In genomic region chr10:71285126-71285580, GRCm38 (mm10) we compare ENCODE assay signal across 9 mouse cellular contexts. TPM values are rescaled to one million over a fixed set of nuclear protein-coding genes. Genes with fewer than 3 reads are reported as not detected.
DNase-seq lines count a peak whose midpoint lies in the region; ATAC-seq and TF ChIP-seq lines count a peak whose summit lies in the region.
"Had no signal": no experiment of that assay in that cellular context is flagged by ENCODE, and none has a peak within 500 bp of the region (broad histone marks: within the 10 kb centered on the region; RNA-seq: fewer than 3 reads in every experiment).

Ube2d1 (minus strand) TSS chr10:71285262.

- no peaks in the 10 kb centered on the region for H3K9me3 ChIP-seq in embryonic facial prominence, embryonic 12.5 days
- H3K9me3 ChIP-seq in limb, embryonic 15.5 days: no peaks in the 10 kb centered on the region
- H3K9me3 ChIP-seq in midbrain, postnatal 0 days (ENCODE audit: low read length): no peaks in the 10 kb centered on the region

- TF ChIP-seq CTCF in midbrain, postnatal 0 days (IDR thresholded peaks at IDR 0.05): no peak

- H3K4me1 ChIP-seq in embryonic facial prominence, embryonic 12.5 days: peaks cover 16% of the 10 kb centered on the region
- peaks cover 16% of the 10 kb centered on the region; the same call in 1 of the 2 replicates for H3K4me1 ChIP-seq in limb, embryonic 15.5 days
- peaks cover 11% of the 10 kb centered on the region for H3K4me1 ChIP-seq in midbrain, postnatal 0 days (ENCODE audit: insufficient read depth, low read length)

- H3K4me3 ChIP-seq in embryonic facial prominence, embryonic 12.5 days: peak within 1 kb of the TSS; percentile 94
- peak within 1 kb of the TSS; percentile 98 for H3K4me3 ChIP-seq in limb, embryonic 15.5 days
- peak within 1 kb of the TSS; percentile 61 for H3K4me3 ChIP-seq in midbrain, postnatal 0 days (ENCODE audit: low read depth, low read length)

- H3K4me2 ChIP-seq in embryonic facial prominence, embryonic 12.5 days (replicated peaks): peak within 1 kb of the TSS; percentile 60
- H3K4me2 ChIP-seq in limb, embryonic 15.5 days: peak within 1 kb of the TSS; percentile 74
- peak within 1 kb of the TSS; percentile 63 for H3K4me2 ChIP-seq in midbrain, postnatal 0 days (ENCODE audit: low read depth, low read length, poor library complexity, severe bottlenecking)

- peak; percentile 88 for DNase-seq in layer of hippocampus, adult 11-12 months (ENCODE audit: low spot score)
- no peak for DNase-seq in layer of hippocampus, adult 9-10 months (ENCODE audit: low spot score)
- peak; percentile 85 for DNase-seq in heart, adult 8-10 months (ENCODE audit: low spot score)
- peak; percentile 82 for DNase-seq in kidney, adult 9 months
- DNase-seq in midbrain, postnatal 0 days (ENCODE audit: low spot score): peak; percentile 87
- DNase-seq in spleen, postnatal 10 days (ENCODE audit: low spot score in 2 of 2): peak; percentile 63 to 81

- no peaks in the 10 kb centered on the region for H3K36me3 ChIP-seq in embryonic facial prominence, embryonic 12.5 days
- 0 out of 2 replicates have a peak, but pooled peaks cover 6% of the 10 kb centered on the region for H3K36me3 ChIP-seq in limb, embryonic 15.5 days
- H3K36me3 ChIP-seq in midbrain, postnatal 0 days (ENCODE audit: insufficient read depth, low read length): no peaks in the 10 kb centered on the region
- H3K36me3 ChIP-seq: G1E had no signal

- H3K27me3 ChIP-seq in embryonic facial prominence, embryonic 12.5 days: no peaks in the 10 kb centered on the region
- peaks cover 5% of the 10 kb centered on the region; the same call in 1 of the 2 replicates for H3K27me3 ChIP-seq in limb, embryonic 15.5 days
- H3K27me3 ChIP-seq in midbrain, postnatal 0 days (ENCODE audit: insufficient read depth, low read length): no peaks in the 10 kb centered on the region

- peak within 1 kb of the TSS; percentile 80 for H3K27ac ChIP-seq in embryonic facial prominence, embryonic 12.5 days
- H3K27ac ChIP-seq in limb, embryonic 15.5 days: peak within 1 kb of the TSS; percentile 68
- H3K27ac ChIP-seq in midbrain, postnatal 0 days (ENCODE audit: low read depth, low read length): peak within 1 kb of the TSS; percentile 88

- under 1% methylated on average over 50 of the region's 50 CpGs for WGBS in embryonic facial prominence, embryonic 12.5 days
- under 1% methylated on average over 48 of the region's 50 CpGs for WGBS in limb, embryonic 15.5 days
- WGBS in midbrain, postnatal 0 days: under 1% methylated on average over 48 of the region's 50 CpGs

- H3K9ac ChIP-seq in embryonic facial prominence, embryonic 12.5 days: peak within 1 kb of the TSS; percentile 97
- peak within 1 kb of the TSS; percentile 89 for H3K9ac ChIP-seq in limb, embryonic 15.5 days
- peak within 1 kb of the TSS; percentile 75 for H3K9ac ChIP-seq in midbrain, postnatal 0 days (replicated peaks; ENCODE audit: low read length, poor library complexity, severe bottlenecking)

- peak; percentile 96 for ATAC-seq in embryonic facial prominence, embryonic 12.5 days (ENCODE audit: insufficient number of reproducible peaks, insufficient read depth, low FRiP score, low TSS enrichment)
- ATAC-seq in limb, embryonic 15.5 days (ENCODE audit: insufficient number of reproducible peaks, low FRiP score, low TSS enrichment, low read depth): peak; percentile 94
- peak; percentile 92 for ATAC-seq in midbrain, postnatal 0 days (ENCODE audit: low FRiP score)

RNA-seq across cellular contexts. Expression of gene Ube2d1, which starts in this region (rescaled TPM):
- 78.3 and 86.5 TPM in 2 replicates for polyA plus RNA-seq in embryonic facial prominence, embryonic 12.5 days (2016; fragmentation: Nextera tagmentation; extraction: Ambion mirVana)
- total RNA-seq in heart, adult 8-10 months (2022): 10 to 100 TPM; 44.7 to 54.1 (median 47.0) TPM
- polyA plus RNA-seq in limb, embryonic 15.5 days (2015; fragmentation: Nextera tagmentation; extraction: Ambion mirVana): 52.2 and 58.6 TPM in 2 replicates
- 91.4 and 100 TPM in 2 replicates for total RNA-seq in midbrain, postnatal 0 days (2014; rRNA removed)
- polyA plus RNA-seq in midbrain, postnatal 0 days (2015; fragmentation: Nextera tagmentation; extraction: Ambion mirVana): 175 and 179 TPM in 2 replicates
- polyA plus RNA-seq: G1E had no signal
